Mouse (Mus musculus): ENCODE measurements around the gene Sec13.
"Not testable (repeated sequence)": the region's sequence is repeated elsewhere in the genome, so short reads cannot be mapped to it uniquely, and the experiment has no call there.

Sec13 gene

DNA sequence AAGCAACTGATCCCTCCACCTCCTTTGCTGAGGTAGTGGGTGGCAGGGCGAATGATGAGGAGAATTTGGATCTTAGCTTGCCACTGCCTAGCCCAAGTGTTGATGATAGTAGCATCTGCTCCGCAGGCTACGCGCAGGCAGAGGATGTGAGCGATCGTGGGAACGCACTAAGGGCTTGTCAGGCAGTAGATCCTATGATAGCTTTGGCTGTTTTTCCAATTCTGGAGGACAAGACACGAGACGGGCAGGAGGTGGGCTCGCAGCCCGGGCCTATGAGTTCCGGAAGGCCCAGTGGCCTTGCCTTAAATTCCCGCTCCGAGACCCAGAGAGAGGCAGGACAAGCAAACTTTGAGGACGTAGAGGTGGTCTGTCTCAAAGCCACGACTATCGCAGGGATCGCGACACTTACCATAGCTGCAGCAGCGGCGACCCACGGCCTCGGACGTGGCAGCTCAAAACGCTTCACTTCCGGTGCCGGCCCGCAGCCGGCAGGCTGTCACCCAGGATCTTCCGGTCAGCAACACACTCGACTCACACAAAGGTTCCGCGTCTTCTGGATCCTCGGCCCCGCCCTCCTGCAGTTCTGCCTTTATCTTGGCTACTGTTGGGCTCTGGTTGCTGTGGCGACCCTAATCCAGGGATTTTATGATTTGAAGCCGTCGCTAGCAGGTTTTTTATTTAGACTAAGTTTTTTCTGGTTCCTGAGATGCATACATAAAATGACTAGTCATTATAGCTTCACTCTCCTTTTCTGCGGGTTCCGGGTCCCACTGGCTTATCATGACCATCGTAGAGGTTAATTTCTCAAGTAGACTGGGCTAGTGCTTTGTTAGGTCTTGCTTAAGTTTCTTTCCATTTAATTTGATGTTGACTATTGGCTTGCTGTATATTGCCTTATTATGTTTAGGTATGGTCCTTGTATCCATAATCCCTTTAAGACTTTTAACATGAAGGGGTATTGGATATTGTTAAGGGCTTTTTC lies at the start of gene Sec13:
TSS of gene Sec13 (minus strand) at position 508 of the 982 bp plus-strand sequence.
- peak; percentile 94 for DNase-seq (ENCODE audit: low read depth, low spot score)

DNA sequence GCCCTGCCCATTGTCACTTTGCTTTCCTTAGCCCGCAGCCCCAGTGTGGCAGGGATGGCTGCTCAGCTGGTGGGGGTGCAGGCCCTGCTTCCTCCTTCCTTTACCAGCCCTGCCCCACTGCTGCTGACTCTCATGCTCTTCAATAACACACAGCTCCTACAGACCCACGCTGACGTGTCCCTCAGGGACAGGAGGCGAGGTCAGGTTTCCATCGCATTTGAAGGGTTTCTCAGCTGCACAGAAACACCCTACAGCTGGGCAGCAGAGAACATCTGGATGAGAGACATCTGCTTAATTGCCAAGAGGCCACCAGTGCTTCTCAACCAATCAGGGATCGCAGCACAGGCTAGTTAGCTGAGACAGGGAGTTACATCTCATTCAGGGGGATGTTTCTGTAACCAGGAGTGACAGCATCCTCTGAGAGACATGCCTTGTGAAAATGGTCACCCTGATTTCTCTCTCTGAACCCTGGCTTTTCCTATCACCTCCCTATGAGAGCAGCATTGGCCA lies 47.0 kb upstream of the Sec13 start:
- no peak for DNase-seq (ENCODE audit: low read depth, low spot score)

DNA sequence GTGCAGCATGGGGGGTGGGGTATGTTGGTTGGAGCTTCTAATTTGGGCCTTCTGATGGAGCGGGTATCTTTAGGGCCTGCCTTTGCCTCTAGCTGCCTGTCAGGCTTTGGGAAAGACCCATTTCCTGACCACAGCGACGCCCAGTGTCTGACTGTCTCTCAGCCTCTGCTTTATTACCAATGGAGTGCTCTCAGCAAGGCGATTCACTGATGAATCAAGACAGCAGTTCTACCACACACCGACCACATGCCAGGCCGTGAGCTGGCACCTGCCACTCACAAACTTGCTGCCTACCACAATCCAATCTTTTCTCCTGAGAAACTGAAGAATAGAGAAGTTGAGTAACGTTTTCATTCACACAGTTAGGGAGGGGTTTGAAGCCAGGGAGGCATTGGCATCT lies 45.1 kb upstream of the Sec13 start:
- no peak for DNase-seq (ENCODE audit: low read depth, low spot score)

DNA sequence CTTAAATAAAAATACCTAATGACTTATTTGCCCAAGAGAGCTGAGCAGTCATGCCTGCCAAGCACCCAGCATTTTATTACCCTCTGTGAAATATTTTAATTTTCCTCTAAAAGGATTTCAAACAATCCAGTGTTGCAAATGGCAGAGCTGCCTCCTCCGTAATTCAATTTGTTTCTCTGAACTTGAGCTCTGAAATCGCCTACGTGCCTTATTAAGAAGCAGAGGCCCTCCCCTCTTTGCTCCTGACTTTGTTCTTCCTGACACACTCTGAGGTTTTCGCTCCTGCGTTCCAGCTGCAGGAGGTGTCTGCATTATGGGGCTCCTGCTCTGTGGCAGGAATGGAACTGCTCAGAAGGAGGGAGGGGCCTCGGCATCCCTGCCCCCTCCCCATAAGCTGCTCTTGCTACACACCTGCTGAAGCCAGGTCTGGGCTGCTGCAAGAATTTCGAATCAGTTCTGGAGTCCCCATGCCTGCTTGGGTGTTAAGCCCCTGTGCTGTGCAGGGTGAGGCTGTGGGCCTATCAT lies 37.7 kb upstream of the Sec13 start:
- no peak for DNase-seq (ENCODE audit: low read depth, low spot score)

DNA sequence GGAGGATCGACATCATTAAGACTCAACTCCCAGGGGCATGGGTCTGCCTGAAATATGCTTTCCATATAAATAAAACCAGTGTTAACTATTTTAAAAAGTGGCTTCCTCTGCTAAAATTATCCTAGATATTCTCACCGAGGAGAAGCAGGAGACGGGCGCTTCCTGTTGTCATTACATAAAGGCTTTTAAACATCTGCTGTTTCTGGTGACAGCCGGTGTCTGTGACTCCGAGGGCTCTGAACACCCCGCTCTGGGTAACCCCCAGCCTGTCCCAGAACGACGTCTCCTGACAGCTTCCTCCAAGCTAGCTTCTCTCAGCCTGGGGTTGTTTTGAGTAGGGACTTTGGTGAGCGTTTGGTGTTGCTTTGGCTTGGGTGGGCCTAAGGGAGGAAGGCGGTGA lies 28.3 kb upstream of the Sec13 start:
- no peak for DNase-seq (ENCODE audit: low read depth, low spot score)

DNA sequence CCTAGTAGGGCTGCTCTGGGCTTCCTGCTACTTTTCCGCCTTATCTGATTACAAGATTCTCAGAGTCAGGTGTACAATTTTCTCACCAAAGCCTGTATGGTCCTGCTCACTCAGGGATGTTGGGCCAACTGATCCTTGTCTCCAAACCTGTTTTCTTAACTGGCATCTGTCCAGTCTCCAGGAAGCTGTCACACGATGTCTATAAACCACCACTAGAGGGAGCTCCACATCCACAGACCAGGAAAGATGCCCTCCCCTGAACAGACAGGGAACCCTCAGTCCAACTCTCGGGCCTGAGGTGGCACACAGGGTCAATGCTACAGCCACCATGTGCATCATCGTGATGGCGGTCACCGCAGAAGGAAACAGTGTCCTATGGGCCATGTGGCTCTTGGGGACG lies 21.1 kb upstream of the Sec13 start:
- DNase-seq (ENCODE audit: low read depth, low spot score), result peak; percentile 74

DNA sequence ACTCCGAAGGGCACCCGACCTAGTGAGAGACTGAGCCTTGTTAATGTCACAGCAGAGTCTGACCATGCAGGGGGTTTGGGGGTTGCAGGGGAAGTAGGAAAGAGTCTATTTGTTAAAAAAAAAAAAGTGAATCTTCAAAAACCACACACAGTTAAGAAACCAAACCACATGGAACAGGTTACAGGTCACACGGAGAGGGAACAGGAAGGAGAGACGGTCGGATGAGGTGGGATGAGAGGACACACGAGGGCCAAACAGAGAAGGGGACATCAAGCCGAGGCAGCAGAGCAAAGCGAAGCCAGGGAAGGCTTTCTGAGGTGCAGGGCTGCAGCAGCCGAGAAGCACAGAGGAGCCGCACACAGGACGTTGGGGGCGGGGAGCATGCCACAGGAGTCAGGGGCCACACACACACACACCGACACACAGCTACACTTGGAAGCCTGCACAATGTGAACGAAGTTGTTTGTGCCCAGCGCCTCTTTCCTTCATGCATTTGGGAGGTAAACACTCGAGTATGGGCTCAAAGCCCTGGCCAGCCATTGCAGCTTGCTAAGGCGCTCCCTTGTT lies 8.7 kb upstream of the Sec13 start:
- peak; percentile 14 for DNase-seq (ENCODE audit: low read depth, low spot score)

DNA sequence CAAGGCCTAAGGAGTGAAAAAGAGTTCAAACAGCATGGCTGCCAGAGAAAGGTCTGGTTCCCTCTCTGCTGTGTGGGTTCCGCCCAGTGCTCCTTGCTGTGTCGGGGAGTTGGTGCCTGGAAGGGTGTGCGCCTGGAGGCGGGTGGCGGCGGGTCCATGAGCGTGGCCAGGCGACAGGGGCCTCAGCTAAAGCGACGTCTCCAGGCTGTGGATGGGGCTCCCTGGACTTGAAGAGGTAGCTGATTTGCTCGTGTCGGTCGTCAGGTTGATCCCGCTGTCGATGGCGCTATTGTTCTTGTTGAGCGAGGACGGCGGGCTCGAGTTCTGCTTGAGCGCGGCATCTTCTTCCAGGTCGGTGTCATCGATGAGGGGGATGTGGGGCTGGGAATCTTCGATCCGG lies 7.8 kb upstream of the Sec13 start:
- DNase-seq (ENCODE audit: low read depth, low spot score), result peak; percentile 76

DNA sequence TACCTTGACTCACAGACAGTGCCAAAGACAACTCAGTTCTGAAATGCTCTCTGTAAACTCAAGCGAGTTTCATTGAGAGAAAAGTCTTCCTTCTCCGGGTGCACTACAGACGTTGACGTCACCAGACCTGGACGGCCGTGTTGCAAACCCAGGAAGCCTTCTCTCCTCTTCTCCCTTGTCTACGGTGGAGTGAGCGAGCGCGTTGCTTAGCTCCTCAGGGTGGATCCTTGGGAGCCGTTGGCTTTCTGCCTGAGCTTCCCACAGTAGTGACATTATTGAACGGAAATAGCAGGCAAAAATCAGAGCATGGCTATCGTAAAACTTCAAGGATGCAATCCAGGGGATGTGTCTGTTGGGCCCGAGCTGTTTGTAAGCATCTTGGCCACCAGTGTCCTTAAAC lies 6.7 kb upstream of the Sec13 start:
- peak; percentile 7 for DNase-seq (ENCODE audit: low read depth, low spot score)

DNA sequence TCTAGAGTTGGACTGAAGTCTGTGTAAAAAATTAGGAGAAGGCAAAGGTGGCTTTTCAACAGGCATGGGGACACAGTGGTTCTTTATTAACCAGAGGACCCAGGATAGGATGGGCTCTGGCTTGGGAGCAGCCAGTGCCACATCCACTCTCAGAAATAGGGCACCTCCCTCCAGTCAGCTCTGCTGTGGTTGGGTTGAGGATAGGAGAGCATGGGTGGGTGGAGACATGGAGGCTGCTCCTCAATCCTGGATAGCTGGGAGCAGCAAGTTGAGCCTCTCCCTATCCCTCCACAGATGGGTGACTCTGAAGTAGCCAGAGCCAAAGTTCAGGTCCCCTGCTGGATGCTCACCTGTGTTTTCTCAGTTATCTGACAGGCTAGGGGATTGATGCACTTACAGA lies 4.6 kb upstream of the Sec13 start:
- no peak for DNase-seq (ENCODE audit: low read depth, low spot score)

DNA sequence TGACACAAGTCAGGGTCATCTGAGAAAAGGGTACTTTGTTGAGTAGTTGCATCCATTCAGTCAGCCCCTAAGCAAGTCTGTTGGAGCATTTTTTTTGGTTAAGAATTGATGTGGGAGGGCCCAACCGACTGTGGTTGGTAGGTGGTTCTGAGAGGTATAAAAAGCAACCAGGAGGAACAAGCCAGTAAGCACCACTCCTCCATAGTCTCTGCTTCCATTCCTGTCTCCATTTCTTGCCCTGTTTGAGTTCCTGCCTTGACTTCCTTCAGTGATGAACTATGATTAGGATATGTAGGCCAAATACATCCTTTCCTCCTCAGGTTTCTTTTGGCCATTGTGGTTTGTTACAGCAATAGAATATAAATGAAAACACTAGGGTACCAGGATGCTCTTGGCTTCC lies 2.6 kb upstream of the Sec13 start:
- no peak for DNase-seq (ENCODE audit: low read depth, low spot score)

DNA sequence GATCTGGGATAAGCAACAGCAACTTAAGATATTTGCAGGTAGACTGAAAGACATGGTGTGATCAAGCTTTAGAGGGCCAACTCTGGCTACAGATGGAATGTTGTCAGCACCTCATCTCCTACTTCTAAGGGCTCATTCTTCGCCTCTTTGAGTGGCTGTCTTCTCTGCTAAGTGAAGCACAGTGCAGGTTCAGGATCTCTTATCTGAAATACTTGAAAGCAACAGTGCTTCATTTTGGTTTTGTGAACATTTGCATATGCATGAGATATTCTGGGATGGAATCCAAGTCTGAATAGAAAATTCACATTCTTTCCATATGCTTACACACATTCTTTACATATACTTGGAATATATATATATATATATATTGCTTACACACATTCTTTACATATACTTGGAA lies 1.8 kb upstream of the Sec13 start:
- no peak for DNase-seq (ENCODE audit: low read depth, low spot score)

DNA sequence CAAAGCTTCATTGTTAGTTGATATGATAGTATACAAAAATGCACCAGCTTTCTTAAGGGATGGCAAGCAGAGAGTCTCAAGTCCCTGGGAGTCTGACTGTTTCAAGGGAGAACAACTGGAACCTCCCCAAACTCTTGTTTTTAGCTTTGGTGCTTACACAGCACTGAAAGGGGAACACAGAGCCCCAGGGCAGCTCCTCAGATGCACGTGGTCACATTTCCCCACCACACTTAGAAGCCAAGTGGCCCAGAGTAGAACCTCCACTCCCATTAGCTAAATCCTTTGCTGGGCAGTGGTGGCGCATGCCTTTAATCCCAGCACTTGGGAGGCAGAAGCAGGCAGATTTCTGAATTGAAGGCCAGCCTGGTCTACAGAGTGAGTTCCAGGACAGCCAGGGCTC lies 882 bp upstream of the Sec13 start:
- no peak for DNase-seq (ENCODE audit: low read depth, low spot score)

DNA sequence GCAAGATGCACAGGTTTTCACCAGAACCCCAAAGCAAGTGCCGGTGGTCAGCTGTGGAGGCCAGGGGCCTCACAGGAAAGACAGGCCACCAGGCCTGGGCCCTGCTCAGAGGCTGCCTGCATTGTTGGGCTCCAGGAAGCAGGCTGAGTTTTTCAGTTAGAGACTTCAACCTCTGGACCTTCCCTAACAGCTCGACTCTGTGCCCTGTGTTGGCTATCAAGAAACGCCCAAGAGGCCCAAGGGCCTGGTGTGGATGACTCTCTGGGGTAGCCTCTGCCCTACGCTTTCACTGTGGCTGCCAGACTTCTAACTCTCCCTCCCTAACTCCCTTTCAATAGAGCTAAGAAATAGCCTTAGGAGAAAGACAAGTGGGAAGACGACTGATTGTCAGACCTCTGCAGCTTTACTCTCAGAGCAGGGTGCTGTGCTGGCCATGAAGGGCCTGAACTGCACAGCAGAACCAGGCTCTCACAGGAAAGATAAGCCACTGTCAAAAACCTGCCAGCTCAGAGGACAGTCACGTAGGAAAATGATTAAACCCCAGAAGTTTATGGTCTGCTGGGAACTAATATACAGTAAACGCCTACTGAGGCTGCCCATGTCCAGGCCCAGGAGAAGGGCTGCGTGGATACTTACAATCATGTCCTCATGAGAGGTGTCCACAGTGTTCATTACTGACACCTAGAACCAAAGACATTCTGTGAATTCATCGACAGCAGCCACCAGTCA lies 3.1 kb downstream of the Sec13 start:
- DNase-seq (ENCODE audit: low read depth, low spot score), result no peak

DNA sequence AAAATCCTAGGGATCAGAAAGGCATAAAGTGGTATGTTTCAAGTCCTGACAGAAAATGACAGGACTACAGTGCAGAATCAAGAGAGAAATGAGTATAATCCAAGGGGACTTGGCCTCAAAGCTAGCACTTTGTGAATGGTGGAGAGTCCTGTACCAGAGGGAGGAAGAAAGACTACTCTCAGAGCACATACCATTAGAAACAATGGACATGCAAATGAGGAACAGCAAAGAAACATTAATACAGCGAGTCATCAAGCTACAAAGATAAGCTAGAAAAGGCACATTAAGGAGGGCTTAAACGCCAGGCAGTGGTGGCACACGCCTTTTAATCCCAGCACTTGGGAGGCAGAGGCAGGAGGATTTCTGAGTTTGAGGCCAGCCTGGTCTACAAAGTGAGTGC lies 9.2 kb downstream of the Sec13 start:
- DNase-seq (ENCODE audit: low read depth, low spot score), result no peak

DNA sequence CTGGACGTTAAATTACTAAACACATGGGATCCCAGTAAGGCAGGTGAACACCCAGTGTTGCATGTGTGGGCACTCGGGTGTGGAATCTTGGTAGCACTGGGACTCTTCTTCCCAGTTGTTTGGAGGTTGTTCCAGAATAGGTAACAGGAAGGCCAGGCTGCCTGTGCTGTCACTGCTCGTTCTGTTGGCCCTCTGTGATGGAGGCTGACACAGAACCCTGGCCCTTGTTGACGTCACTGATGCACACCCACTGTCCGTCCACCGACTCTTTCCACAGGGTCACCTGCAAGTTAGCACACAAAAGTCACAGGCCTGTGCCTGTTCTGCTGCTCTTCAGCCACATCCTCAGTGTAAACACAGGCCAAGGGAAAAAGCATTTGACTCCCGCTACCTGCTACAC lies 12.4 kb downstream of the Sec13 start:
- no peak for DNase-seq (ENCODE audit: low read depth, low spot score)

DNA sequence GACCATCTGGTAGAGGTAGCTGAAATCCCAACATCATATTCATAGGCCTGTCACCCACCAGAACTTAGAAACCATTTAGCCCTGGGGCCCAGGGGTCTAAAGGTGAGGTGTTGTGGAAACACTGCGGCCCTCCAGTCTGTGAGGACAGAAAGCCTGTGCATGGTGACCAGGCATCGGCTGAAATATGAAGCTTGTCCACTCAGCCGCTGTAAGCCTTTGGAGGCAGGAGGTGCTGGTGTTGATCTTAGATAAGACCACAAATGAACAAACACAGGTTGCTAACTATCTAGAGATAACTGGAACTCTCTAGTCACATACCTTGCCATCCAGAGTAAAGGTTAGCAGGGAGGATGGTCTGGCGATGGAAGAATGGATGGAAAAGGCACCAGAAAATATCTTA lies 19.5 kb downstream of the Sec13 start:
- no peak for DNase-seq (ENCODE audit: low read depth, low spot score)

DNA sequence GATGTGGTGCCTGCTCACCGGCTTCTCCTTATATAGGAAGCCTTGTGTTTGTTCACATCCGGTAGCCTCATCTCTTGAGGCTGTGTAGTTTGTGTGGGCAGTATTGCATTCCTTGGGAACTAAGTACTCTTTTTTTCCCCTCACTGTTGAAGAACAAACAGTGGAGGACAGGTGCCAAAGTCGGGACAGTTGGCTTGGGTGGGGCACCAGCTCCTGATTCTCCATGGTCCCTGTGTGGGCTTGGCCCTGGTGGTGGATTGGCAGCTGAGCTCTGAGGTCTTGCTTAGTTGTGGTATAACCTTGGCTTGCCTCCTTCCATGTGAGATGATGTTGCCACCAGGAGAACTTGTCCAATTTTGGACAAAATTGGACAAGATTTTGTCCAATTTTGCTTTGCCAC lies 20.7 kb downstream of the Sec13 start, which contains the start of gene Ghrl:
TSS of gene Ghrl (minus strand) at position 3 of the 400 bp plus-strand sequence.
- no peak for DNase-seq (ENCODE audit: low read depth, low spot score)

DNA sequence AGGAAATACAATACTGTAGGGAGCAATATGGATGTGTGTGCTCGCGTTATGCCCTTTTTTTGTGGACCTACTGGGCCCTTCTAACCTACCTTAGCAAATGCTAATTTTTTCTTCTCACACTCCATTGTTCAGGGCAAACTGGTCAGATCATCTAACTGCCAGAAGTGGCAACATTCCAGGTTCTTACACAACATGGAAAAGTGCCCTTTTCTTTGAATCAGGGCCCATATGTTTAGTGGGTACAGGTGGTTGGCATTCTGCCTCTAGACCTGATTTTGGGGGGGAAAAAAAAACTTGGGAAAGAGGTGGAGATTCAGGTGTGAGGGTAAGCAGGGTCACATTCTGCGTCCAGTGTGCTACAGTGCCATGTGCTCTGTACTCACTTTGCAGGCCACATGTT lies 23.0 kb downstream of the Sec13 start:
- no peak for DNase-seq (ENCODE audit: low read depth, low spot score)

DNA sequence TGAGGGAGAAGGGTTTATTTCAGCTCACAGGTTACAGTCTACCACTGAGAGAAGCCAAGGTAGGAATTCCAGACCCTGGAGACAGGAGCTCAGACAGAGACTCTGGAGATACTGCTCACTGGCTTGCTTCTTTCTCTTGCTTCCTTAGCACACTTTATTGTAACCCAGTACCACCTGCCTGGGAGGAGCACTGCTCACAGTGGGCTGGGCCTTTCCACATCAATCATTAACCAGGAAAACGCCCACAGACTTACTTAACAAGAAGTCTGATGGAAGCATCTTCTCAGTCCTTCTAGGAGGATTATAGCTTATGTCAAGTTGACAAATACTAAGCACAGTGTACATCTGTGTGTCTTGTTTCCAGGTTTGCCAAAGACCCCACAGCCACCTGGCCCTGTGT lies 25.7 kb downstream of the Sec13 start:
- DNase-seq (ENCODE audit: low read depth, low spot score), result peak; percentile 18

DNA sequence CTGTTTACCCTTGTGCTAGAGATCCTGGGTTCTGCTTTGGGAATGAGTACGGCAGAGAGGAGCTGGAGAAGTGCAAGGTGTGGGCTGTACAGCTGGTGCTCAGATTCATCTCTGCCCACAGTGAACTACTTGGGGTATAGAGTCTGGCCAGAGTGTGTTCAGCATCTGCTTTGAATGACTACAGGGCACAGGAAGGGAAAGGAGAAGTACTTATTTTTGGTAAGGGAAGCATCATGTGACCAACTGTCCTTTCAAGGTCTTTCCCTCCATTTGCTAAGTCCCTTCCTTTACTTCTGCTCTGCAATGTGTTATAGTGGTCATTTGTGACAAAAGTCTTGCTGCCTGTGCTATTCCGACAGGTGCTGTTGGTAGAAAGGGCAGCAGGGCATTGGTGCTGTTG lies 26.3 kb downstream of the Sec13 start:
- no peak for DNase-seq (ENCODE audit: low read depth, low spot score)

DNA sequence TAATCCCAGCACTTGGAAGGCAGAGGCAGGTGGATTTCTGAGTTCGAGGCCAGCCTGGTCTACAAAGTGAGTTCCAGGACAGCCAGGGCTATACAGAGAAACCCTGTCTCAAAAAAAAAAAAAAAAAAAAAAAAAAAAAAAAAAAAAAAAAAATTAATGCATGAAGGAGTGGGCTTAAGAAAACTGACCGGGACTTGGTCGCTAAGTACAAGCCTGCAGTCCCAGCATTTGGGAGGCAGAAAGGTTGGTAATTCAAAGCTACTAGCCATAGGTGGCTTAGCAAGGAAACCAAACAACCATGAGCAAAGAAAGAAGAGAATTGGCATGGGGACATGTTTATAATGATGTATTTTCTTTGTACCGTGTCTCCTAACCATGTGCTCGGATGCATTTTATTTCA lies 27.2 kb downstream of the Sec13 start:
- DNase-seq (ENCODE audit: low read depth, low spot score), result not testable (repeated sequence)
